Mouse (Mus musculus): Measurements from ENCODE around the gene D1Pas1.

- TF ChIP-seq POLR2A (IDR thresholded peaks at IDR 0.05; ENCODE audit: borderline replicate concordance, insufficient read depth, low read length) (no peak), CTCF (IDR thresholded peaks at IDR 0.05; ENCODE audit: borderline replicate concordance, insufficient read depth, low read depth, low read length) (no peak)
These were observed 21.1 kb downstream of the D1Pas1 start for GRCm38 (mm10) chr1:186988281-186988682.

All from cerebellum, adult 2 months (tissue).